Mouse (Mus musculus) gastrocnemius, postnatal 4 days (tissue): ENCODE data around the gene Eif2ak4. TPM values are rescaled to one million over a fixed set of nuclear protein-coding genes. Genes with fewer than 3 reads are reported as not detected.

ENCODE experiments used
- DNase-seq, 2 experiments: peaks; one replicate each; pipeline ENCODE4 v3.0.0; 2021 to 2022; ENCODE audit warnings: low spot score in 2 of 2, mixed read lengths in 2 of 2
- total RNA-seq, 2 experiments: library from RNA; stranded (reverse); gene quantifications; 2 replicates each; pipeline ENCODE4 v1.2.3; 2021

Gene Eif2ak4
- total RNA-seq, 2 experiments from 2014 or later = 11.0 to 11.6 TPM

DNA sequence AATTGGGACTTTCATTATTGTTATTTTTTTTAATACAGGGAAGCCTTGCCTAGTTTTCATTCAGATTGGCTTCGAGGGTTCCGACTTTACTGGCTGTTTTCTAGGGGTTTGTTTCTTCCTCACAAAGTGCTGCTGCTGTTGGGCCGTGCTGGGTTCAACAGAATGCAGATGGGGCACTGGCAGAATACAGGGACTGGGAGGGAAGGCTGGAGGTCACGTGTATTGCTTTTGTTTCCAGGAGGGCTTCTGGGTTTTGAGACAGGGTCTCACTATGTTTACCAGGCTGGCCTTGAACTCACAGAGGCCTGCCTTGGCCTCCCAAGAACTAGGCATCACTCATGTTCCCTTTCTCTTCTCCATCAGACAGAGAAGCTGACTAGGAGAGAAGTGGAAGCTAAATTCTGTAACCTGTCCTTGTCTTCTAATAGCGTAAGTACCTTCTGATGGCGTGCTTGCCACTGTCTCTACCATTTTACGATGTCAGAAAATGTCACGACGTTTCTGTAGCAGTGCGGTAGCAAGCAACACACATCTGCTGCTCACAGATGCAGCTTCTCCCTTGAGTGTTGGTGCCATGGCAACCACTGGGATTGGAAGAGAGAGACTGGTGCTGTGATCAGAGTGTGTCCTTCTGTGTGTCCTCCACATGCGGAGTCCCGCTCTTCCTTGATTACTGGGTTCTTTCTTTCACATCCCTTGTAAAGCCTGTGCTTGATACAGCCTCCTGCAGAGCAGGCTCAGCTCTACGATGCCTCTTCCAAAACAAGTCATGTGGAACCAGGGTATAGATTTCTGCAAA lies 69.2 kb downstream of the Eif2ak4 start:
- no peak for DNase-seq

DNA sequence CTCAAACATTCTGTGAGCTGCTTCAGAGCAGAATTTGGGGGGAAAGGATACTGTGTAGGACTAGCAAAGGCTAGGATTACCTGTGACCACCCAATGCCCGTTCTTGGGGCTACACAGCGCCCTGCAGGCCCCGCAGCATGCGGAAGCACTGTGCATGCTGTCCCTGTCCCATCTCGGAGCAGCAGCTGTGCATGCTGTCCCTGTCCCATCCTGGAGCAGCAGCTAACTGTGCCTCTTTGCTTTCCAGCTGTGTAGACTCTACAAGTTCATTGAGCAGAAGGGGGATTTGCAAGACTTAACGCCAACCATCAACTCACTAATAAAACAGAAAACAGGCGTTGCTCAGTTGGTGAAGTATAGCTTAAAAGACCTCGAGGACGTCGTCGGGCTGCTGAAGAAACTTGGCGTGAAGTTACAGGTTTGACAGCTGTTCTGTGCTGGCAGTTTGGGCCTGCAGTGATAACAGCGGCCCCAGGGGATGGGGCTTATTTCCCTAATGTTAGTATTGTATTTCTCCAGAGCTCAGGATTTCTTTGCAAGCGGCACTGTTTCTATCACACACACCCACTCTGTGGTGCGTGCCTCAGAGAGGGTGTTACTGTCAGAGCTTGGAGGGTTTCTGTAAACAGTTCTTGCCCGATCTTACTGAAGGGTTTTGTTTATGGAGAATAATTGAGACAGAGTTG lies 73.2 kb downstream of the Eif2ak4 start:
- DNase-seq = no peak

DNA sequence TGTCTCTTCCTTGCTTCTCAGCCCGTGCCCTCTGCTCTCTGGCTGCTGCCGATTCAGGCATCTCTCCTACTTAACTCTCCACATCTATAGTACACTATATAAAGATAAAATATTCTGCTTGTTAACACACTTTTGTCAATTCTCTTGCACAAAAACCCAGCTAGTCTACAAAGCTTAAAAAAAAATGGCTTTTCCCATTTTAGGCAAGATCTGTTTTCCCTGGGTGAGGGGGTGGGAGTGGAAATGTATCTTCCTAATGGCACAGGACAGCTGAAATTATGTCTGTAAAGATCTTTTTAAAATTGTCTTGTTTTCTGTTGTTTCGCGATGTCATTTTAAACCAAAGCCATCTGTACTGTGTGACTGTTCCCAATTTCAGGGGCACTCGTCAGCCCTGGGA lies 75.1 kb downstream of the Eif2ak4 start:
- no peak for DNase-seq

DNA sequence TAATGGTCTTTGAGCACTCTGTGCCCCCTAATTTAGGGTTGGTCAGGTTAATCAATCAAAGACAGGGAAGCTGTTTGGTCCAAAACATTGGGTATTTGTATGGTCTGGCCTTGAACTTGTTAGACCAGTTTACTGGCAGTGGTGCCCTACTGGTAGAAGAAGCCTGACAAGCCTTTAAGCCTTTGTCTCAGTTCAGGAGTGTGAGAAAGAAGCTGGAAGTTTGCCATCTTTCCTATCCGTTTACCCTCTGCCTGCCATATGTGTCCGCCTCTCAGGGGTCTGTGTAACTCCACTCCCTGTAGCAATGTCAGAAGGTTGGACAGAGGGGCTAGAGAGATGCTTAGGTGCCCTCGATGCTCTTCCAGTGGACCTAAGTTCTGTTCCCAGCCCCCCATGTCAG lies 76.0 kb downstream of the Eif2ak4 start:
- no peak for DNase-seq

DNA sequence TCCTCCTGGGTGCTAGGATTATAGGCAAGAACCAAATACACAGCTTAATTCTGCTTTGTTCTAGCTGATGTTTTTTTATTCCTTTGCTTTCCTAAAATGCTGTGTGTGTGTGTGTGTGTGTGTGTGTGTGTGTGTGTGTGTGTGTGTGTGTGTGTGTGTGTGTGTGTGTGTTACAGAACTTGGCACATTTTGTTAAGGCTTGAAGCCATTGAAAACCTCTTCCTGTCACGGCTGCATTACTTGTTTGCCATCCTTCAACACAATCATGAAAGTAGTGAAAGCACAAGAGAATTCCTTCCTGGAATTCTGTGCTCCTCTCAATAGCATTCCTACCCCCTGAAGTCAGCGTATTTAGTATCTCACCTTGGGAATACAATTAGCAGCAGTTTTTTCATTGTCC lies 77.5 kb downstream of the Eif2ak4 start:
- no peak for DNase-seq

DNA sequence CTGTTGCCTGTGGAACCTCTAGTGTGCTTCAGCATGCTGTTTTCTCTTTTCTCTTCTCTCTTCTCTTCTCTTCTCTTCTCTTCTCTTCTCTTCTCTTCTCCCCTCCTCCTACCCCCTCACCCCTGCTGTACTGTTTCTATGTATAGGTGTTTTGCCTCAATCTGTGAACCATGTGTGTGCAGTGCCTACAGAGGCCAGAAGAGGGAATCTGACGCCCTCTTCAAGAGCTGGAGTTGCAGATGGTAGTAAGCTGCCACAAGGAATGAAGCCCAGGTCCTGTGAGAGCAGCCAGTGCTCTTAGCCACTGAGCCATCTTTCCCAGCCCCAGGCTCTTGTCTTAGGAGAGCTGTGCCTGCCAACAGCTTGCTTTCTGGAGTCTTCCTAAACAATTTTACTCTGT lies 78.2 kb downstream of the Eif2ak4 start:
- DNase-seq = no peak

DNA sequence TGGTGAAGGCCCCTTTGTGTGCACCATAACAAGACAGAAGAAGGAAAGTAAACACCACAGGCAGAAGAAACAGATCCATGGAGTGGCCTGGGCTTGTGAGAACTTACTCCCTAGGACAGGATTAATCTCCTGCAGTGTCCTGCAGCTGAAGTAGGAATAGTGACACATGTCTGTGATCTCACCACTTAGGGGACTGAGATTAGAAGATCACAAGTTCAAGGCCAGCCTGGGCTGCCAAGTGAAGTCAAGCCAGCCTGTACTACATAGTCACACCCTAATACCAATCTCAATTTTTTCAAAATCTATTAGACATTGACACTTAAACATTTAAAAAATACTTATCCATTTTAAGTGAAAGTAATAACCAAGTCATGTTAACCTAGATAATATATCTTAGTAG lies 79.9 kb downstream of the Eif2ak4 start:
- no peak for DNase-seq

DNA sequence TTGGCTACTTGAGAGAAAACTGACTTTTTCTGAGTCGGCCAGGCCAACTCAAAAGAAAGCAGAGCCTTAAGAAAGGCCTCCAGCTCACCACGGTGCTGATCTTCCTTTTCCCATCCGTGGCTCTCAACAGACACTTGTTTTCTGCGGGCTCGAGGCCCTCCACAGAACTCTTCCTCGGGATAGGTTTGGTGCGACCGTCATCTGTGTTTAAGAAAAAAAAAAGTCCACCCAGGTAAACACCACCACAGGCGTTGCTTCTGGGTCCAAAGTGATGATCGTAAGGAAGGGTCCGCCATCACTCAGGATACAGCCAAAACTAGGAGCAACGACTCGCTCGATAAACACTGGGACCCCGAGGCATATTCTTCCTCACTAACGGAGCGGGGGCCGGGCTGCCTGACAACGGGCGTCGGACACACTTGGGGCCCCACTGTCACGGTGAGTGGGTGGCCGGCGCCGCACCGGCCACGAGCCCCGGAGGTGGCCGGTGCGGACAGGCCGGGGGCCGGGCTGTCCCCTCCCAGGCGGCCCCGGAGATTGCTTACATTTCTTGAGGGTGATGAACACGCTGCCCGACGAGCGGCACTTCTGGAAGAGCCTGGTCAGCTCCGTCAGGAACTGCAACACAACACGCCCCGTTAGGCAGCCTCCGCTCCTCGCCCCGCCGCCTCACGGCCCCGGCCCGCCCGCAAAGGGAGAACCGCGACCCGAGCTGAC lies 90.6 kb downstream of the Eif2ak4 start:
- DNase-seq = no peak

DNA sequence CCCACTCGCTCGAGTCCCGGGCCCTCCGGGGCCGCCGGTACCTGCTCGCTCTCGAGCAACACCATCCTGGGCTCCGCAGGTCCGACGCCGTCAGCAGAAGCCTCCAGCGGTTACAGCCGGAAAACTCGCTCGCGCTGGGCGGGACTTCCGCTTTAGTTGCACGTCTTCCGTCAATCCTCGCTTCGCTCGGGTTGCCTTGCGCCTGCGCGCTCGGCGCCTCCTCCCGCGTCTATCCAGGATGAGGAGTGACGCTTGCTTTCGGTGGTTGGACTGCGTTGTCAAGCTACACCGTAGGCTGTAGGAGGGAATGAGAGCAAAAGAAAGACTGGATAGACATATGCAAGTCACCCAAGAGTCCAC lies 91.1 kb downstream of the Eif2ak4 start, which contains the start of gene Srp14:
TSS of gene Srp14 (minus strand) at position 162 of the 360 bp plus-strand sequence.
- DNase-seq = peak; percentile 89 to 94

DNA sequence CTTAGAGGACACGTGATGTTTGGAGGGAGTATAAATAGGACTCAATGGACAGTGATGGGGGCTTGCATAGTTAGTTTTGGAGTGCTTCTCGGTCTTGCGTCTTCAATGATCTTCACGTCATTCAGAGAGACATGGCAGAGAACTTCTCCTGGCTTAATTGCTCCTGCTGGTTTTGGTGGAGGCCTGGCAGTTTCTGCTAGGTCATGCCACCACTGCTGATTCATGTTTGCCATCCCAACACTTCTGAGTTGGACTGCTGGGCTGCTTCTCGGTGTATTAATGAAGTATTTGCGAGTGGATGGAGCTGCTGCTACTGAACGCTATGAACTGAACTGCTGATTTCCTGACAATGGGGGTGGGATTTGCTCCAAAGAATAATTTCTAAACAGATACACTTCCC lies 92.5 kb downstream of the Eif2ak4 start:
- DNase-seq = no peak

DNA sequence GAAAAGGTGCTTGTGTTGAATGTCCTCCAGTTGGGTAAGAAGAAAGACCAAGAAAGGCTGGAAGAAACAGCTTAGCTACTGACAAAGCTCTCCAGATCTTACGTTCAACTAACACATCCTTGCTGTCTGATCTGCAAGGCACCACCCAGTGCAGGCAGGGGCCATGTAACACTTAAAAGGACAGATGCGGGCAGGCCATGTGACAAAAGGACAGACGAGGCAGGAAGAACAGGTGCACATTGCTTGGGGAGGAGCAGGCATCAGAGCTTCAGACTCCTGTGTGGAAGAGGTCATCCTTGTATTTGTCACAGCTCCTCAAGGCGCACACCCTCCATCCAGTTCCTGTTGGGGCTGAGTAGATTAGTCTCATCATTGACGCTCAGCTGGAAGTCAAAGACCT lies 94.6 kb downstream of the Eif2ak4 start:
- DNase-seq = no peak

DNA sequence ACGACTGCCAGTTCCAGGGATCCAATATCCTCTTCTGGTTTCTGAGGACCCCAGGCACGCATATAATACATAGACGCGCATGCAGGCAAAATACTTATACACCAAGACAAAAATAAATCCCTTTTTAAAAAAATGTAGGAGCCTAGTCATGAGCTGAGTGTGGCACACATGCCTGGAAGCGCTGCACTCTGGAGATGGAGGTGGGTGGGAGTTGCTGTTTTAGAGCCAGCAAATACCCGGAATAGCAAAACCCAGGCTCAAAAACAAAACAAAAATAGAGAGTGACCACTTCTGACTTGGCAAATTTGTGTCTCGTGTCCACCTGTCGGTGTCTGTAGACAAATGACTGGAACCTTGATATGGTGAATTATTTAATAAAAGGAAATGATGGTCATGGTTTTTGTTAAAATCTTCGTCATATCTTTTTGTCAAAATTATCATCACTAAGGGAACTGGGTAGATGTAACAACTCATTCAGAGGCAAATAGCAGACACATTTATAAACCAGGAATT lies 96.0 kb downstream of the Eif2ak4 start:
- DNase-seq = no peak

DNA sequence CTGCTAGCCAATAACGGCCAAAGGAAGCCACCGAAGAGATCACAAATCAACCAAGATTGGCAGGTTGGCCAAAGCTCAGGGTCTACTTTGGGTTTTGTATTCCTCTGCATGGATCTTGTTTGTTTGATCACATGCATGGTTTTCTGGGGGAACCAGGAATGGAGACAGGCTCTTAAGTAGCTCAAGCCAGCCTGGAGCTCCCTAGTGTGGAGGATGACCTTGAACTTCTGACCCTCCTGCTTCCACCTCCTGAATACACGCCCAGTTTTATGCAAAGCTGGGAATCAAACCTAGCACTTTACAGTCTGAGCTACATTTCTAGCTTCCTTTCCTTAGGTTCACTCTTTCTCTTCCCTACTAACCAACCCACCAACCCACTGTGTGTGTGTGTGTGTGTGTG lies 97.0 kb downstream of the Eif2ak4 start:
- DNase-seq = no peak

DNA sequence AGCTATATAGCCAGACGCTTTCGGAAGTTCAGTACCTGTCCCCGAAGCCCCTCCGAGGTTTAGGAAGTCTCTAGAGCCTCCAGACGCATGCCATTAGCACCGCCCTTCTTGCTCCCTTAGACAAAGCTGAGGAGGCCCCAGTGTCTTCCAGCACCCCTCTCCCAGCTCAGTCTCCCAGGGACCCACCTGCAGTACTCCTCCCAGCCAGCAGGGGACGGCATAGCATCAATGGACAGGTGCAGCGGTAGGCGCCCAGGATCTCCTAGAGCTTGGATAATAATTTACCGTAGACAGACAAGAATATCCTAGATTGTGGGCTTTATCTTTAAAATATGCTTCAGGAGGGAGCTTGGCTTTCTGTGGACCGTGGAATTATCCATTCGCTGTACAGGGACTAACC lies 98.5 kb downstream of the Eif2ak4 start:
- peak; percentile 74 to 80 for DNase-seq

DNA sequence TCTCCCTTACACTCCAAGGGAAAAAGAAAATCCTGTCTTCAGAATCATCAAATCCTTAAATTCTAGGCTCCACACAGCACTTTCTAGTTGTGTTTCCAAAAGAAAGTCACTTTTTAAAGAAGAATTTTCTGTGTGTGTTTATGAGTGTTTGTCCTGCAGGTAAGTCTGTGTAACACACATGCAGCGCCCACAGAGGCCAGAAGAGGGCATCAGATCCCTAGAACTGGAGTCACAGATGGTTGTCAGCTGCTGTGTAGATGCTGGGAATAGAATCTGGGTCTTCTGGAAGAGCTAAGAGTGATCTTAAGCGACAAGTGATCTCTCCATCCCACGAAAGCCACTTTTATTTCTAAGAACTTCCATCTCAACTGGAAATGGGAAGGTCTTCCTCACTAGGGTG lies 99.4 kb downstream of the Eif2ak4 start:
- no peak for DNase-seq

DNA sequence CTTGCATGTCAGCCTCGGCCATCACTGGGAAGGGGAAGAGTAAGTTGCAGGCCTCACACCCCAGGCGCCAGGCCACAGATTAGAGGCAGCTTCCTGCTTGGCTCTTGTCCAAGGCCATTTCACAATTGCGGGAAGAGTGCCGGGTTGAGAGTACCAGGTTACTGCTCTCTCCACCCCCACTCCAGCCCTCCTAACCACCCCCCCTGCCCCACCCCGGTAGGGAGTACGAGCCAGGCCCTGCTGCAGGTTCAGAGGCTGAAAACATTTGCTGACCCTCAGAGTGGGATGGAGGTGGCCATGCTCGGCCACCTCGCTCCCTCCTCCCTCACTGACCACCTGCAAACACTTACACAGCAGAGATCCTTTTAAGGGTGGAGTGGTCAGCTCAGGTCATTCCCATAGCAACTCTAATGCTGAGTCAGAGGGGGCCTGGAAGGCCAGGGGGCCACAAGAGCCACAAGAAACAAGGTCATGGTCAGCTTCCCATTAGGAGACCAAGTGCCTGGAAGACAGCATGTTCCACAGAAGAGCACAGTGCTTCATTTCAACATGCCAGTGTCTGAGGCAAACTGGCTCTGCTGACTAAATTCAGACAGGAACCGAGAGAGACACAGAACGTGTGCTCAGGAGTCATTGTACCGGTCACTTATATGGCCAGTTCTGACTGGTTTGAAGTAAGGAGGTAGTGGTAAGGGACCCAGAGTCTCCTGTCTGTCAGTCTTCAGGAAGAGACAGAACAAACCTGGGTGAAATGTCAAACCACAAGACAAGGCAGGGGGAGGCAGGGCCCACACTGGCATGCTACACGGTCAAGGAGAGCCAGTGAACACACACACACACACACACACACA lies 102.0 kb downstream of the Eif2ak4 start:
- peak in 1 of 2 experiments; percentile 50 for DNase-seq

DNA sequence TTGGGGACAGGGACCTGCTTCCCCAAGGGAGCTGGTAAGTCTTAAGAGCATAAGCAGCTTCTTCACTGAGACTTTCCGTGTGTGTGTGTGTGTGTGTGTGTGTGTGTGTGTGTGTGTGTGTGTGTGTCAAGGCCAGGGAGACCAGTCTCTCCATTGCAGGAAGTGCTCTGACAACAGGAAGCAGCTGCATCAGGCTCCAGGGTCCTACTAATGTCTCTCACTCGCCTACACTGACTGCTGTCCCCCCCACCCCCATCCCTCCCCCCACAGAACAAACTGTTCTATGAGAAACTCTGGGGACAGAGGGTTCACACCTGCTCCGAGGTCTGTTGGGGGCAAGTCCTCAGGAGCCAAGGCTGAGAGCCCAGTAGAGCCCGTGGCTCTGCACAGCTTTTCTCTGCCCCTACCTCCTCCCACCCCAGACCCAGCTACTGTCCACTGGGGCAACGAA lies 102.9 kb downstream of the Eif2ak4 start:
- no peak for DNase-seq

DNA sequence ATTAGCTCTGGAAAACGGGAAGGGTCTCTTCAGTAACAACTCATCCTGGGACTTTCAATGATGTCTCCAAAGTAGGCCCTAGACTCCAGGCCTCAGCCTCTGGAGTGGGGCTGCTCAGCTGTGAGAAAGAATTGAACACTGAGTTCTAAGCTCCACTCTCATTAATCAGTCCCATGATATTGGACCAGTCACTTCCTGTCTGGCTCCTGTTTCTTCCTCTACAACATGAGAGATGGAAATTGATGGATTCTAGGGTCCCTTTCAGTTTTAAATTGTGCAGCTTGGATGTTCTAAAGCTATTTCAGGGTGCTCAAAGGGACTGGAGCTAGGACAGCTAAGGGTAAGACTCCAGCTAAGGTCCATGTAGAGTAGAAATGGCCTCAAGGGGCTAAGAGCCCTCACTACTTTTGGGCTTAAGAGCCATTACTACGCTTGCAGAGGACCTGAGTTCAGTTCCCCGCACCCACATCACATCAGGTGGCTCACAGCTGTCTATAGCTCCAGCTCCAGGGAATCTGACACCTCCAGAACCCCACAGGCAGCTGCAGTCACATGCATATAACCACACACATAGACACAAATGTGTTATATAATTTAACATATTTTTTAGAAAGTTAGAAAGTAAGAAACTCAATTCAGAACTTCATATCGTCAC lies 103.5 kb downstream of the Eif2ak4 start:
- DNase-seq = no peak

DNA sequence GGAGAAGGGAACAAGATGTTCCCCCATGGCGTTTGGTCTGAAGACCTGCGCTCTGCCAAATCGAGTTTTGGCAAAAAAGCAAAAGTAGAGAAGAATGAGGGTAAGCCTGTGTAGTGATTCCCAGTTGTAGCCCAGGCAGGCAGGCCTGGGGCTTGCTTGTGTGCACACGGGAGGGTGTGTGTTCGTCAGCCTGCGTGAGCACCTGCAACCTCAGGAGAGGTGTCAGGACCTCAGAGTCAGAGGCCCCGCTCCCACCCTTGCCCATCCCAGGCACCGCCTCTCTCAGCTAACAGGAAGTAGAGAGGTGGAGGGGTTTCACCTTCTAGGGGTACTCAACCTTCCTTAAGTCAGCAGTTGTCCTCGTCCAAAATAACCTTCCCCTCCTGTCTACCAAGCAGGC lies 106.6 kb downstream of the Eif2ak4 start:
- DNase-seq = no peak

DNA sequence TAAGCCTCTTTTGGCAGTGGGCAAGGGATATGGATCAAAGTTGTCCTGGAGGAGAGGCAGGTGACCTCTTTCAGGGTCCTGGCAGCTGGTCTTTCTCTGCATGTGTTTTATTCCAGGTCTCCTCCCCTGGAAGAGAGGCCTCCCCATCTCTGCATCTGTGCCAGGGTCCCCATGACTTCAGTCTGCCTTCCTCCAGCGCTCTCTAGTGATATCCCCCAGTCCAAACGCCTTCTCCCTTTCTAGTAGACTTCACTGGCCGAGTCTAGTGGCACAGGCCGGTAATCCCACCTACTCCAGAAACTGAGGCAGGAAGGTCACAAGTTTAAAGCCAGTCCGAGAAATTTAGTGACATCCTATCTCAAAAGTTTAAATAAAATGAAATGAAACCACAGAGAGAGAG lies 109.5 kb downstream of the Eif2ak4 start:
- no peak for DNase-seq
